Mouse (Mus musculus): Measurements from ENCODE around the gene Emx2.

DNA sequence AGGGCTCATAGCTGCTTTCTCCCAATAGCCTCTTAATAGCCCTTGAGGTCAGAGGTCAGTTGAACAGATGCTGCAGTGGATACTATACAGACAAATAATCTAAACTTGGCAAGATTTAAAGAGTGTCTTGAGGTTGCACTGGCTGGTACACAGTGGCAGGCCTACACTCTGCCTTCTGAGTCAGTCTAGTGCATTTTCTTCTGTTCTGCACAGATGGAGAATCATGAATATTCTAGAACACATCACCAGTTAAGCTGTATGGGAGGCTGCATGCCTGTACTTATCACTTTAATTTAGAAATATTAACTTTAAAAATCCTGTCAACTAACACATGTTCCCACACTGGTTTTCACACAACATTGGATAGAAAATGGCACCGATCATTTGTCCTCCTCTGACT, 34.1 kb downstream of the Emx2 start:
- TF ChIP-seq CTCF (IDR thresholded peaks at IDR 0.05; ENCODE audit: extremely low read depth, insufficient read depth, insufficient read length, insufficient replicate concordance) (no peak), POLR2A (IDR thresholded peaks at IDR 0.05; ENCODE audit: low read depth, low read length) (no peak)
